Mouse (Mus musculus): ENCODE data around the gene Mrpl42. TPM values are rescaled to one million over a fixed set of nuclear protein-coding genes. Genes with fewer than 3 reads are reported as not detected.

The Mrpl42 gene
- polyA plus RNA-seq, 1 experiment from 2014 or later = 366 TPM

DNA sequence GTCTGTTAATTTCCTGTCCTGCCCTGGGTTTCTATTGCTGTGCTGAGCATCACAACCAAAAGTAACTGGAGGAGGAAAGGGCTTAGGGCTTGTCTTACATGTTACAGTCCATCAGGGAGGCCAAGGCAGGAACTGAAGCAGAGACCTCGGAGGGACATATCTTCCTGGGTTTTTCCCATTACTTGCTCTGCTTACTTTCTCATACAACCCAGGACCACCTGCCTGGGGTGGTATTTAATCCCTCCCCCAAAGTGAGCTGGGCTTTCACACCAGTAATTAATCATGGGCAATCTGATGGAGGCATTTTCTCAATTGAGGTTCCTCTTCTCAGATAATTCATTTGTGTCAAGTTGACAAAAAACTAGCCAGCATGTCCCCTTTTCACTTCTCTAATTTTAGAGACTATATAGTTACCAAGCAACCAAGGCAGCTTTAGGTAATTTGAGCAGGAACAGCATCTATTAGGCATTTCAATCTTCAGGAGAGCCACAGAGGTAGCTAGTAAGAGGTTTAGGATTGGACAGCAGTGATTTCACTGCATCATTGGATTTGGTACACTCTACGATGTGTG lies 28.9 kb upstream of the Mrpl42 start:
- no peaks in the 10 kb centered on the region for H3K9me3 ChIP-seq (ENCODE audit: control insufficient read depth, low read depth, low read length)
- H3K36me3 ChIP-seq (ENCODE audit: control insufficient read depth, insufficient read depth, low read length) = no peaks in the 10 kb centered on the region
- H3K4me1 ChIP-seq (ENCODE audit: control insufficient read depth, insufficient read depth, low read length) = peaks cover 10% of the 10 kb centered on the region
- no peak for ATAC-seq (ENCODE audit: insufficient number of reproducible peaks, insufficient read depth, low FRiP score, low read depth)
- no peak overlapping the region for H3K4me3 ChIP-seq (ENCODE audit: low read depth, low read length)
- no peak overlapping the region for H3K9ac ChIP-seq (replicated peaks; ENCODE audit: low read depth, low read length)
- H3K27ac ChIP-seq (ENCODE audit: low read length) = no peak overlapping the region
- WGBS = 58% methylated on average over 2 of the region's 2 CpGs
- no peaks in the 10 kb centered on the region for H3K27me3 ChIP-seq (ENCODE audit: control insufficient read depth, insufficient read depth, low read length)
- H3K4me2 ChIP-seq (replicated peaks; ENCODE audit: low read depth, low read length) = no peak overlapping the region

DNA sequence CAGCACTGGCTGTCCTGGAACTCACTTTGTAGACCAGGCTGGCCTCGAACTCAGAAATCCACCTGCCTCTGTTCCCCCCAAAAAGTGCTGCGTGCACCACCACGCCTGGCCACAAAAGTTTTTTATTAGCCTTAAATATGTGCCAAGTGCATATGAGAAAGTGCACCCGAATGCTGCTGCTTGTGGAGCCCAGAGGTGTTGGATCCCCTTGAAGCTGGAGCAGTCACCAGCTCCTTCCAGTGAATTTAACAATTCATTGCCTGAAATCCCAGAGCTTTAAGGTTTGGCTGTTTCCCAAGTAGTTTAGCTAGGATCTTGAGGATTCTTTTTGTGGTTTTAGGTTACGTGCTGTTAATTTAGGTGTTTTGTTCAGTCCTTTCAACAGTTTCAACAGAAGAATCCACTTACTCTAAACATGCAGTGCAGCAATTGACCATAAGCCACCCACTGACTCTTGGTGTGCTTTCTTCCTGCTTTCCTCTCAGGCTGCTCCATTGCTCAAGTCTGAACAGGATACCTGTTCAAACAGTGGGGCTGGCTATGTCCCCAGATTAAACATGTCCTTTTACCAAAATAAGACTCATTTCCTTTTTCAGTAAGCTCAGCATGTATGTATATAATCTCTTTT lies 24.9 kb upstream of the Mrpl42 start:
- Histone ChIP-seq H3K27ac (ENCODE audit: low read length) (no peak overlapping the region), H3K4me1 (ENCODE audit: control insufficient read depth, insufficient read depth, low read length) (peaks cover 17% of the 10 kb centered on the region), H3K36me3 (ENCODE audit: control insufficient read depth, insufficient read depth, low read length) (no peaks in the 10 kb centered on the region), H3K9me3 (ENCODE audit: control insufficient read depth, low read depth, low read length) (no peaks in the 10 kb centered on the region), H3K4me2 (replicated peaks; ENCODE audit: low read depth, low read length) (no peak overlapping the region), H3K27me3 (ENCODE audit: control insufficient read depth, insufficient read depth, low read length) (no peaks in the 10 kb centered on the region), H3K9ac (replicated peaks; ENCODE audit: low read depth, low read length) (no peak overlapping the region), H3K4me3 (ENCODE audit: low read depth, low read length) (no peak overlapping the region)
- ATAC-seq (ENCODE audit: insufficient number of reproducible peaks, insufficient read depth, low FRiP score, low read depth) = no peak
- 65% methylated on average over 5 of the region's 5 CpGs for WGBS

DNA sequence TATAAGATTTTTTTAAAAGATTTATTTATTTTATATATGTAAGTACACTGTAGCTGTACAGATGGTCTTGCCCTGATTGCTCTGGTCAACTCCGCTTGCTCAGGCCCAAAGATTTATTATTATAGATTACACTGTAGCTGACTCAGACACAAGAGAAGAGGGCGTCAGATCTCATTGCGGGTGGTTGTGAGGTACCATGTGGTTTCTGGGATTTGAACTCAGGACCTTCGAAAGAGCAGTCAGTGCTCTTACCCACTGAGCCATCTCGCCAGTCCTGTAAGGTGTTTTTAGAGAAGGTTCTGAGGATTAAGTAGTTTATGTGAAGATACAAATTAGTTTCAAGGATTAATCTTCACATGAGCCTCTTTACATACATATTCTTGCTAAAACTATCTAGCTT lies 24.1 kb upstream of the Mrpl42 start:
- Histone ChIP-seq H3K27me3 (ENCODE audit: control insufficient read depth, insufficient read depth, low read length) (no peaks in the 10 kb centered on the region), H3K9me3 (ENCODE audit: control insufficient read depth, low read depth, low read length) (no peaks in the 10 kb centered on the region), H3K4me2 (replicated peaks; ENCODE audit: low read depth, low read length) (no peak overlapping the region), H3K4me3 (ENCODE audit: low read depth, low read length) (no peak overlapping the region), H3K27ac (ENCODE audit: low read length) (no peak overlapping the region), H3K4me1 (ENCODE audit: control insufficient read depth, insufficient read depth, low read length) (peaks cover 17% of the 10 kb centered on the region), H3K9ac (replicated peaks; ENCODE audit: low read depth, low read length) (no peak overlapping the region), H3K36me3 (ENCODE audit: control insufficient read depth, insufficient read depth, low read length) (no peaks in the 10 kb centered on the region)
- no peak for ATAC-seq (ENCODE audit: insufficient number of reproducible peaks, insufficient read depth, low FRiP score, low read depth)
- 90% methylated on average over 5 of the region's 5 CpGs for WGBS

- no peak overlapping the region for H3K4me3 ChIP-seq (ENCODE audit: low read depth, low read length)
- no peaks in the 10 kb centered on the region for H3K27me3 ChIP-seq (ENCODE audit: control insufficient read depth, insufficient read depth, low read length)
- no peak for ATAC-seq (ENCODE audit: insufficient number of reproducible peaks, insufficient read depth, low FRiP score, low read depth)
- H3K4me2 ChIP-seq (replicated peaks; ENCODE audit: low read depth, low read length) = no peak overlapping the region
- peaks cover 17% of the 10 kb centered on the region for H3K4me1 ChIP-seq (ENCODE audit: control insufficient read depth, insufficient read depth, low read length)
- H3K27ac ChIP-seq (ENCODE audit: low read length) = no peak overlapping the region
- 65% methylated on average over 6 of the region's 6 CpGs for WGBS
- no peaks in the 10 kb centered on the region for H3K36me3 ChIP-seq (ENCODE audit: control insufficient read depth, insufficient read depth, low read length)
- no peaks in the 10 kb centered on the region for H3K9me3 ChIP-seq (ENCODE audit: control insufficient read depth, low read depth, low read length)
- H3K9ac ChIP-seq (replicated peaks; ENCODE audit: low read depth, low read length) = no peak overlapping the region
Observed at GRCm38 (mm10) chr10:95525037-95525675, 23.4 kb upstream of the Mrpl42 start.

DNA sequence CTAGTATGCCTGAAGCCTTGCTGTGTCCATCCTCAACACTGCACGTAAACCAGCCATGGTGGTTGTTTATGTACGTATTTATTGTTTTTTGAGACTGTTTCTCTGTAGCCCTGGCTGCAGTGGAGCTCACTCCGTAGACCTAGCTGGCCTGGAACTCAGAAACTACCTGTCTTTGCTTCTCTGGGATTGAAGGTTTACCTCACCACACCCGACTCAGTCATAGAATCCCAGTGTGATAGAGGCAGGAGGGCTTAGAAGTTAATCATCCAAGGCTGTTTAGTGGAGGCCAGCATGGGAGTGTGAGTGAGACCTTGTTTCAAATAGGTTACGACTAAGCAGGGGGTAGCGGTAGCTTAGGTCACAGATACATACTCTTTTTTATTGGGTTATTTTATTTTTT lies 15.9 kb upstream of the Mrpl42 start:
- Histone ChIP-seq H3K9me3 (ENCODE audit: control insufficient read depth, low read depth, low read length) (no peaks in the 10 kb centered on the region), H3K27me3 (ENCODE audit: control insufficient read depth, insufficient read depth, low read length) (no peaks in the 10 kb centered on the region), H3K9ac (replicated peaks; ENCODE audit: low read depth, low read length) (no peak overlapping the region), H3K4me2 (replicated peaks; ENCODE audit: low read depth, low read length) (no peak overlapping the region), H3K27ac (ENCODE audit: low read length) (no peak overlapping the region), H3K4me3 (ENCODE audit: low read depth, low read length) (no peak overlapping the region), H3K4me1 (ENCODE audit: control insufficient read depth, insufficient read depth, low read length) (peaks cover 8% of the 10 kb centered on the region), H3K36me3 (ENCODE audit: control insufficient read depth, insufficient read depth, low read length) (no peaks in the 10 kb centered on the region)
- no peak for ATAC-seq (ENCODE audit: insufficient number of reproducible peaks, insufficient read depth, low FRiP score, low read depth)
- 92% methylated on average over 6 of the region's 6 CpGs for WGBS

DNA sequence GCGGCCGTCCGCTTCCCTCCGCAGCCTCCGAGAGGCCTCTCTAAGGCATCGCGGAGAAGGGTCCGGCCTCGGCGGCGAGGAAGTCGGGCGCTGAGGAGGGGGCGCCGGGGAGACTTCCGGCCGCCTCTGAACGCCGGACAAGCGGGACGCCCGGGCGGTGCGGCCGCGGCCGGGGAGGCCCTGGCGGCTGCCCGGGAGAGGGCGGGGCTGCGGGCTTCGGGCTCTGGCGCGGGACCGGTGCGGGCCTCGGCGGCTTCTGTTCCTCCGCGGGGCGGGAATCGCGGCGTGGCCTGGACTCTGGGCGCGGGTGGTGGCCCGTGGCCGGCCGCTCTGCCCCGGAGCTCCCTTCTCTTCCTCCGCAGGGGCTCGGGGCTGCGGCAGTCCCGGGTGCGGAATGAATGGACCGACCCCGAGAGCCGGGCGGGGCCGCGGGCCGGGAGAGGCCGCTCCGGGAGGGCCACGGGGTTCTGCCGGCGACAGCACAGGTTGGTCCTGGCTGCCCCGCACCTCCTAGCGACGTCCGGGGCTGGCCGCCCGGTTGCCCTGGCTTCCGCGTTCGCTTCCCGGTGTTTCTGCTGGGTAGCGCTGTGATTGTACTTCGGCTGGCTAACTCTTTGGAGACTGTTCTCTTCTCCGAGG lies 13.7 kb upstream of the Mrpl42 start:
- no peaks in the 10 kb centered on the region for H3K27me3 ChIP-seq (ENCODE audit: control insufficient read depth, insufficient read depth, low read length)

DNA sequence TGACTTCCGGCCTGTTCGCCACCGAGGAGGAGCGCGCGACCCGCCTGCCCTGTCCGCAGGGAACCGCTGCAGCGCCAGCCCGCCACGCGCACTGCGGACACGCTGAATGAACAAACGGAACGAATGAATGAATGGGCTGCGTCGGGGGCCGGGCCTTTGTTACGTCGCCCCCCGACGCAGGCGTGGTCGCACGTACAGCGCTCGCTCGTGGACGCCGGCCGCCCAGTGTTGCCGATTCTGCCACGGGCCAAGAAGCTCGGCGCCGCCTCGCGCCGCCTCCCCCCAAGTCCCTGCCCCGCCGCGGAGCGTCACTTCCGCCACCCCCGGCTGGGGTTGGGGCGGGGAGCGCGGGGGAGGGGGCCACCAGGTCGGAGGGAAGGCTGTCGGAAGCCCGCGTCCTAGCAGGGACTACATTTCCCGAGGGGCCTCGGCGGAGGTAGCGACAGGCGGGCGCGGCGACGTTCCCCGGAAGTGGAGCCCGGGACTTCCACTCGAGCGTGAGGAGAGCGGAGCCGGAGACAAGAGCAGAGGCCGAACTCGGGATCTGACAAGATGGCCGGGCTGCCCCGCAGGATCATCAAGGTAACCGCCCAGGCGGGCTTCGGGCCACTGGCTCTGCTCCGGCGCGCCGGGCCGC lies 13.0 kb upstream of the Mrpl42 start, which contains the start of gene Ube2n:
Ube2n (plus strand) TSS at position 490 of the 637 bp plus-strand sequence.
- Histone ChIP-seq H3K36me3 (ENCODE audit: control insufficient read depth, insufficient read depth, low read length) (no peaks in the 10 kb centered on the region), H3K27me3 (ENCODE audit: control insufficient read depth, insufficient read depth, low read length) (no peaks in the 10 kb centered on the region), H3K4me3 (ENCODE audit: low read depth, low read length) (peak within 1 kb of the TSS; percentile 99), H3K4me1 (ENCODE audit: control insufficient read depth, insufficient read depth, low read length) (peaks cover 8% of the 10 kb centered on the region), H3K27ac (ENCODE audit: low read length) (peak within 1 kb of the TSS; percentile 98), H3K4me2 (replicated peaks; ENCODE audit: low read depth, low read length) (peak within 1 kb of the TSS; percentile 61), H3K9ac (replicated peaks; ENCODE audit: low read depth, low read length) (peak within 1 kb of the TSS; percentile 97), H3K9me3 (ENCODE audit: control insufficient read depth, low read depth, low read length) (no peaks in the 10 kb centered on the region)
- under 1% methylated on average over 80 of the region's 81 CpGs for WGBS
- ATAC-seq (ENCODE audit: insufficient number of reproducible peaks, insufficient read depth, low FRiP score, low read depth) = peak; percentile 97

More for the DNA sequence above, 13.7 kb upstream of the Mrpl42 start:
- ATAC-seq (ENCODE audit: insufficient number of reproducible peaks, insufficient read depth, low FRiP score, low read depth) = peak; percentile 59; the same call in 1 of the 2 replicates
- under 1% methylated on average over 72 of the region's 80 CpGs for WGBS
- Histone ChIP-seq H3K36me3 (ENCODE audit: control insufficient read depth, insufficient read depth, low read length) (no peaks in the 10 kb centered on the region), H3K9me3 (ENCODE audit: control insufficient read depth, low read depth, low read length) (no peaks in the 10 kb centered on the region), H3K9ac (replicated peaks; ENCODE audit: low read depth, low read length) (peak overlapping the region; percentile 97), H3K4me2 (replicated peaks; ENCODE audit: low read depth, low read length) (peak overlapping the region; percentile 61), H3K4me3 (ENCODE audit: low read depth, low read length) (peak overlapping the region; percentile 99), H3K4me1 (ENCODE audit: control insufficient read depth, insufficient read depth, low read length) (peaks cover 8% of the 10 kb centered on the region), H3K27ac (ENCODE audit: low read length) (peak overlapping the region; percentile 98)

Data from stomach, embryonic 14.5 days (tissue).